Mouse (Mus musculus) midbrain, embryonic 11.5 days (tissue): Measurements from ENCODE around the gene Rfc1. TPM values are rescaled to one million over a fixed set of nuclear protein-coding genes. Genes with fewer than 3 reads are reported as not detected.

ENCODE experiments used
- ATAC-seq: fragments of 200-750 bp; cut with Nextera tagmentation; 2 replicates; pipeline ENCODE4 v1.8.0; 2017; ENCODE audit warnings: moderate TSS enrichment, moderate library complexity; ENCODE audit not compliant: low FRiP score
- DNase-seq: peaks from one replicate; pipeline ENCODE4 v3.0.0; 2015; ENCODE audit warnings: low spot score; ENCODE audit errors: missing footprints
- H3K27ac ChIP-seq: fragments of 300-500 bp; sonication (generic); 2 replicates; pipeline ENCODE4 v1.5.1; 2014; ENCODE audit warnings: low read depth, low read length
- H3K27me3 ChIP-seq: fragments of 300-500 bp; sonication (generic); 2 replicates; pipeline ENCODE4 v1.6.1; 2014; ENCODE audit warnings: mild to moderate bottlenecking, low read length, moderate library complexity, mixed read lengths; ENCODE audit not compliant: control insufficient read depth, insufficient read depth
- H3K36me3 ChIP-seq: fragments of 300-500 bp; sonication (generic); 2 replicates; pipeline ENCODE4 v1.6.1; 2014; ENCODE audit warnings: mild to moderate bottlenecking, low read length, moderate library complexity, mixed read lengths; ENCODE audit not compliant: control insufficient read depth, insufficient read depth
- H3K4me1 ChIP-seq: fragments of 300-500 bp; sonication (generic); 2 replicates; pipeline ENCODE4 v1.6.1; 2014; ENCODE audit warnings: low read length; ENCODE audit not compliant: control insufficient read depth, insufficient read depth
- H3K4me2 ChIP-seq: fragments of 300-500 bp; sonication (generic); 2 replicates; pipeline ENCODE4 v1.6.1; 2014; ENCODE audit warnings: mild to moderate bottlenecking, moderate library complexity
- H3K4me3 ChIP-seq: fragments of 300-500 bp; sonication (generic); 2 replicates; pipeline ENCODE4 v1.5.1; 2014; ENCODE audit warnings: low read depth, low read length
- H3K9ac ChIP-seq: fragments of 300-500 bp; sonication (generic); 2 replicates; pipeline ENCODE4 v1.6.1; 2014; ENCODE audit warnings: low read length
- H3K9me3 ChIP-seq: fragments of 300-500 bp; sonication (generic); 2 replicates; pipeline ENCODE4 v1.6.1; 2016; ENCODE audit warnings: low read length; ENCODE audit not compliant: control insufficient read depth
- WGBS: fragments of 180-500 bp; shearing (Covaris S2); extraction: QIAGEN DNeasy Blood & Tissue Kit; methylation state at CpG from one replicate; pipeline ENCODE4 v1.1.7; 2014; 5-methylcytosine and 5-hydroxymethylcytosine counted together
- polyA plus RNA-seq: library from polyadenylated mRNA; unstranded; fragments of >200 nt; fragmentation: Nextera tagmentation; extraction: Ambion mirVana; gene quantifications from 2 replicates; pipeline ENCODE4 v1.2.1, GENCODE M21; 2014

Gene Rfc1
- 92.3 and 98.2 TPM in 2 replicates for polyA plus RNA-seq

- under 1% methylated on average over 65 of the region's 65 CpGs for WGBS
- DNase-seq (peak; percentile 100), ATAC-seq (peak; percentile 97)
- 0 out of 2 replicates have a peak, but pooled peaks cover 2% of the 10 kb centered on the region for H3K36me3 ChIP-seq
- peak within 1 kb of the TSS; percentile 60 for H3K4me2 ChIP-seq
- peaks cover 2% of the 10 kb centered on the region; the same call in 1 of the 2 replicates for H3K4me1 ChIP-seq
- peak within 1 kb of the TSS; percentile 64 for H3K4me3 ChIP-seq
- H3K9me3 ChIP-seq, result no peaks in the 10 kb centered on the region
- H3K27ac ChIP-seq, result no peak within 1 kb of the TSS
- H3K27me3 ChIP-seq, result no peaks in the 10 kb centered on the region
- H3K9ac ChIP-seq, result peak within 1 kb of the TSS; percentile 84
These were observed at the start of gene Rfc1 for GRCm38 (mm10) chr5:65335298-65336074. Gene Rfc1 (minus strand): TSS chr5:65335670.

GRCm38 (mm10) chr5:65374746-65375145, 39.3 kb upstream of the Rfc1 start:
- Histone ChIP-seq H3K4me3 (no peak overlapping the region), H3K36me3 (no peaks in the 10 kb centered on the region), H3K4me1 (no peaks in the 10 kb centered on the region), H3K9me3 (no peaks in the 10 kb centered on the region), H3K9ac (no peak overlapping the region), H3K4me2 (no peak overlapping the region), H3K27me3 (no peaks in the 10 kb centered on the region), H3K27ac (no peak overlapping the region)
- 89% methylated on average over 7 of the region's 7 CpGs for WGBS
- ATAC-seq (no peak), DNase-seq (no peak)

- no peak overlapping the region for H3K27ac ChIP-seq
- H3K9me3 ChIP-seq, result no peaks in the 10 kb centered on the region
- H3K4me1 ChIP-seq, result no peaks in the 10 kb centered on the region
- no peak overlapping the region for H3K4me3 ChIP-seq
- DNase-seq, result no peak
- H3K36me3 ChIP-seq, result no peaks in the 10 kb centered on the region
- ATAC-seq, result no peak
- H3K9ac ChIP-seq, result no peak overlapping the region
- H3K4me2 ChIP-seq, result no peak overlapping the region
- WGBS, result 98% methylated on average over 7 of the region's 7 CpGs
- no peaks in the 10 kb centered on the region for H3K27me3 ChIP-seq
These were observed 36.1 kb upstream of the Rfc1 start for GRCm38 (mm10) chr5:65371551-65371950.

GRCm38 (mm10) chr5:65367837-65368236, 32.4 kb upstream of the Rfc1 start:
- no peak overlapping the region for H3K27ac ChIP-seq
- no peak for ATAC-seq

GRCm38 (mm10) chr5:65357771-65358170, 22.3 kb upstream of the Rfc1 start:
- no peak overlapping the region for H3K4me2 ChIP-seq
- no peak for ATAC-seq

More at GRCm38 (mm10) chr5:65367837-65368236, 32.4 kb upstream of the Rfc1 start:
- H3K9me3 ChIP-seq, result no peaks in the 10 kb centered on the region
- no peak overlapping the region for H3K4me2 ChIP-seq
- 90% methylated on average over 11 of the region's 11 CpGs for WGBS
- no peak overlapping the region for H3K9ac ChIP-seq
- no peaks in the 10 kb centered on the region for H3K27me3 ChIP-seq
- DNase-seq, result no peak
- no peaks in the 10 kb centered on the region for H3K36me3 ChIP-seq
- H3K4me3 ChIP-seq, result no peak overlapping the region
- no peaks in the 10 kb centered on the region for H3K4me1 ChIP-seq

GRCm38 (mm10) chr5:65356851-65357250, 21.4 kb upstream of the Rfc1 start:
- WGBS, result 81% methylated on average over 6 of the region's 6 CpGs
- no peak for DNase-seq

More at GRCm38 (mm10) chr5:65357771-65358170, 22.3 kb upstream of the Rfc1 start:
- Histone ChIP-seq H3K27me3 (no peaks in the 10 kb centered on the region), H3K9ac (no peak overlapping the region), H3K27ac (no peak overlapping the region), H3K36me3 (no peaks in the 10 kb centered on the region), H3K4me3 (no peak overlapping the region), H3K4me1 (no peaks in the 10 kb centered on the region), H3K9me3 (no peaks in the 10 kb centered on the region; the same call in 1 of the 2 replicates)
- no peak for DNase-seq
- WGBS, result 91% methylated on average over 3 of the region's 3 CpGs

GRCm38 (mm10) chr5:65354985-65355384, 19.5 kb upstream of the Rfc1 start:
- 81% methylated on average over 5 of the region's 5 CpGs for WGBS
- no peak overlapping the region for H3K27ac ChIP-seq
- H3K9ac ChIP-seq, result no peak overlapping the region
- H3K4me2 ChIP-seq, result no peak overlapping the region
- no peaks in the 10 kb centered on the region for H3K27me3 ChIP-seq
- no peak for ATAC-seq
- no peaks in the 10 kb centered on the region for H3K36me3 ChIP-seq
- no peaks in the 10 kb centered on the region for H3K4me1 ChIP-seq
- H3K4me3 ChIP-seq, result no peak overlapping the region
- no peak for DNase-seq
- no peaks in the 10 kb centered on the region; the same call in 1 of the 2 replicates for H3K9me3 ChIP-seq

More at GRCm38 (mm10) chr5:65356851-65357250, 21.4 kb upstream of the Rfc1 start:
- Histone ChIP-seq H3K4me2 (no peak overlapping the region), H3K4me3 (no peak overlapping the region), H3K9me3 (no peaks in the 10 kb centered on the region; the same call in 1 of the 2 replicates), H3K36me3 (no peaks in the 10 kb centered on the region), H3K27ac (no peak overlapping the region), H3K27me3 (no peaks in the 10 kb centered on the region), H3K9ac (no peak overlapping the region), H3K4me1 (no peaks in the 10 kb centered on the region)
- ATAC-seq, result no peak

GRCm38 (mm10) chr5:65354097-65354496, 18.6 kb upstream of the Rfc1 start:
- WGBS, result 87% methylated on average over 3 of the region's 3 CpGs
- Histone ChIP-seq H3K9me3 (no peaks in the 10 kb centered on the region; the same call in 1 of the 2 replicates), H3K27me3 (no peaks in the 10 kb centered on the region), H3K9ac (no peak overlapping the region), H3K36me3 (no peaks in the 10 kb centered on the region), H3K27ac (no peak overlapping the region), H3K4me2 (no peak overlapping the region), H3K4me1 (no peaks in the 10 kb centered on the region), H3K4me3 (no peak overlapping the region)
- no peak for ATAC-seq
- DNase-seq, result no peak

- no peak overlapping the region for H3K4me3 ChIP-seq
- WGBS, result 72% methylated on average over 10 of the region's 10 CpGs
- H3K9me3 ChIP-seq, result no peaks in the 10 kb centered on the region; the same call in 1 of the 2 replicates
- no peaks in the 10 kb centered on the region for H3K36me3 ChIP-seq
- no peak for DNase-seq
- no peaks in the 10 kb centered on the region for H3K4me1 ChIP-seq
- H3K27ac ChIP-seq, result no peak overlapping the region
- no peak for ATAC-seq
- H3K9ac ChIP-seq, result no peak overlapping the region
- H3K4me2 ChIP-seq, result no peak overlapping the region
- H3K27me3 ChIP-seq, result no peaks in the 10 kb centered on the region
These were observed 15.0 kb upstream of the Rfc1 start for GRCm38 (mm10) chr5:65350508-65350907.
